Mouse (Mus musculus) MN1 (cell line): Measurements from ENCODE around the gene Pcdh15.

ENCODE experiments used
- DNase-seq: peaks from one replicate; pipeline ENCODE4 v3.0.0-alpha.2; 2016; ENCODE audit warnings: low spot score

Gene Pcdh15

GRCm38 (mm10) chr10:73821657-73822583 lies 722.8 kb downstream of the Pcdh15 start:
- peak; percentile 72 for DNase-seq

GRCm38 (mm10) chr10:73823214-73823613 lies 724.1 kb downstream of the Pcdh15 start:
- no peak for DNase-seq

GRCm38 (mm10) chr10:73826354-73826753 lies 727.2 kb downstream of the Pcdh15 start:
- DNase-seq = no peak

- peak; percentile 91 for DNase-seq
Observed at GRCm38 (mm10) chr10:73828781-73829180, 729.6 kb downstream of the Pcdh15 start.

GRCm38 (mm10) chr10:73844998-73845397 lies 745.9 kb downstream of the Pcdh15 start:
- DNase-seq = no peak

GRCm38 (mm10) chr10:73862181-73862580 lies 763.0 kb downstream of the Pcdh15 start:
- DNase-seq = no peak

GRCm38 (mm10) chr10:73878055-73878728 lies 779.0 kb downstream of the Pcdh15 start:
- DNase-seq = no peak

- peak; percentile 12 for DNase-seq
Observed at GRCm38 (mm10) chr10:73878729-73879067, 779.6 kb downstream of the Pcdh15 start.

- DNase-seq = no peak
Observed at GRCm38 (mm10) chr10:73887771-73888170, 788.6 kb downstream of the Pcdh15 start.

GRCm38 (mm10) chr10:73892251-73892650 lies 793.1 kb downstream of the Pcdh15 start:
- no peak for DNase-seq

GRCm38 (mm10) chr10:73896086-73896607 lies 797.0 kb downstream of the Pcdh15 start:
- DNase-seq = no peak

GRCm38 (mm10) chr10:73899165-73899564 lies 800.0 kb downstream of the Pcdh15 start:
- DNase-seq = no peak

GRCm38 (mm10) chr10:73907626-73908025 lies 808.5 kb downstream of the Pcdh15 start:
- DNase-seq = no peak

GRCm38 (mm10) chr10:73908568-73908967 lies 809.4 kb downstream of the Pcdh15 start:
- peak; percentile 34 for DNase-seq

- DNase-seq = no peak
Observed at GRCm38 (mm10) chr10:73915170-73915569, 816.0 kb downstream of the Pcdh15 start.

GRCm38 (mm10) chr10:73921579-73921978 lies 822.4 kb downstream of the Pcdh15 start:
- no peak for DNase-seq

- DNase-seq = no peak
Observed at GRCm38 (mm10) chr10:73928672-73929071, 829.5 kb downstream of the Pcdh15 start.

- peak; percentile 87 for DNase-seq
Observed at GRCm38 (mm10) chr10:73929718-73930117, 830.6 kb downstream of the Pcdh15 start.

- no peak for DNase-seq
Observed at GRCm38 (mm10) chr10:73931185-73931584, 832.0 kb downstream of the Pcdh15 start.

GRCm38 (mm10) chr10:73931996-73932679 lies 833.0 kb downstream of the Pcdh15 start:
- no peak for DNase-seq

- DNase-seq = peak; percentile 17
Observed at GRCm38 (mm10) chr10:73936121-73936520, 837.0 kb downstream of the Pcdh15 start.

- no peak for DNase-seq
Observed at GRCm38 (mm10) chr10:73938989-73939388, 839.8 kb downstream of the Pcdh15 start.
